Mouse (Mus musculus) right cerebral cortex, postnatal 14 days (tissue): ENCODE results near the gene Bcl2a1a.
"Not testable (repeated sequence)": the region's sequence is repeated elsewhere in the genome, so short reads cannot be mapped to it uniquely, and the experiment has no call there.

Experiments used
- DNase-seq: peaks from one replicate; pipeline ENCODE4 v3.0.0; 2022

Bcl2a1a gene

DNA sequence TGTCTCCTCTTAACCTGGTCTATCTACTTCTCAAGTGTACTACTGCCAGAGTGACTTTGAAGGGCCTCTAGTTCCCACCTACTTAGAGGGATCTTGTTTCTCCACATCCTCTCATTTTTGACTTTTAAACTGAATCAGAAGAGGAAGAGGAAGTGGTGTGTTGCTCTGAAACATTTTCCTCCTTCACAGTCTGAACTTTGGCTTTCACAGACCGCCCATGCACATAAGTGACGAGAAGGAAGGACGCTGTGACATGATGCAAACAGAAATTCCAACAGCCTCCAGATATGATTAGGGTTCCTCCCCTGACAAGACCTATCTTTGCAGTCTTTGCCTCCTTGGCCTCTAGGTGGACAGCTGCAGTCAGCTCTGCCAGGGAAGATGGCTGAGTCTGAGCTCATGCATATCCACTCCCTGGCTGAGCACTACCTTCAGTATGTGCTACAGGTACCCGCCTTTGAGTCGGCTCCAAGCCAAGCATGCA lies at the start of gene Bcl2a1a:
Gene Bcl2a1a, plus strand, starts transcription at position 231 of the 484 bp plus-strand sequence.
- not testable (repeated sequence) for DNase-seq

DNA sequence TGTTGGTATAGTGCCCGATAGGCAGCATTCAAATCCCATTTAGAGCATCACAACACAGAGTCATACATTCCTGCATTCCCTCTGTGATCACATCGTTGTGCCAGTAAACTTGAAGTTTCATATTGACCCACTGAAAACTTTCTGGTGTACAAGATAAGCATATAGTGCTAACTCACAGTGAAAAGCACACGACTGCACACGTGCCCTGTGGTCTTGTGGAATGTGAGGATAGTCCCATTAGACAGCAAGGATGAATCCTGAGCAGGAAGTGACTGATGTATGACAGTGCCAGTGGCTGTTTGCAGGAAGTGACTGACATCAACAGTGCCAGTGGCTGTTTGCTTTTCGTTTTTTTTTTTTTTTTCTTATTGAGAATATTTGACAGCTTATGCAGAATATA lies 40.1 kb upstream of the Bcl2a1a start:
- not testable (repeated sequence) for DNase-seq

DNA sequence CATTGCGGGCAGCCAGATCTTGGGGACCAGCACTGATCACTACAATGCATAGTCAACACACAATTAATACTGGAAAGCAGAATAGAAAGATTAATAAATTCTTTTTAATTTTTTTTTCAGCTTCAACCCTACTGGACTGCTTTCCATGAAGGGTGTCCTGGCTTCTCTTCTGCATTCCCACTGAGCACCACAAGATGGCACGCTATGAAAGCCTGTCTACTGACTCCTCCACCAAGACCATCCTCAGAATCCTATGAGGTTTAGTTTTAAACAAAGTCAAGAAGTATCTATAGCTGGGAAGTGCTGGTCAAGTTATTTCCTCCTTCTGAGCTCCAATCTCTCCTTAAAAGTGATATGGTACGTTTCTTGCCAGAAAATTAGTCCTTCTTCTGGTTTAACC lies 18.4 kb upstream of the Bcl2a1a start:
- DNase-seq, result peak; percentile 18

DNA sequence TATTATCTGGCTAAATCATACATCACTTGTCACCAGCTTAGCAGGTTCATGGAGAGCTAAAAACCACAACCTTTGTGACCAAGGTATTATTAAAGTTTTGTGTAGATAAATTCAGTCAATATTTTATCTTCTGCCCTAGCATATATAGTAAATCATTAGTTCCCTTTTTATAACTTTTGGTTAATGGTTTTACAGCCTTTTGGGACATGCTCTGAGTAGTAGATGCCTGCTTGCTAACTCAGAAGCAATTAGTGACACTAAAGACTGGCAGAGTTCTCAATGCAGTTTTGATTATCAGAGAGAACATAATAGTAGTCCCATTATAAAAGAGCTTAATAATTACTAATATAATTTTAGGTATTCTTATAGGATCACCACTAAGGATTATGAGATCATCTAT lies 5.2 kb upstream of the Bcl2a1a start:
- not testable (repeated sequence) for DNase-seq

DNA sequence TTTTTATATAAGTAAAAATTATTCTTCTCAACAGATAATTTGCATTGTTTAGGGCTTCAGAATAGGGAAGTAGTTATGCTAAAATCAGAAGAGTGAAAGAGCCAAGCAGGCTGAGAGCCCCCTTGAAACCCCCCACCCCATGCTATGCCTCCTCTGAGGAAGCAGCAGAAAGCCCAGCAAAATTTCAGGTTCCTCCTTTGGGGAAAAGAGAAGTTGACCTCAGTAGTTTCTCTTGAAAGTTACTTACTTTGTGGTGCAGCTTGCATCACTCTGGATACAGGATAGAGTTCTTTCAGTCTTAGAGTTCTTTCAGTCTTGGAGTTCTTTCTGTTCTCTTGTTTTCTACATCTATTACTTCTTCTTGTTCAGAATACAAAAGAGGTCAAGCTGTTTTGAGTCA lies 3.5 kb upstream of the Bcl2a1a start:
- DNase-seq, result not testable (repeated sequence)

DNA sequence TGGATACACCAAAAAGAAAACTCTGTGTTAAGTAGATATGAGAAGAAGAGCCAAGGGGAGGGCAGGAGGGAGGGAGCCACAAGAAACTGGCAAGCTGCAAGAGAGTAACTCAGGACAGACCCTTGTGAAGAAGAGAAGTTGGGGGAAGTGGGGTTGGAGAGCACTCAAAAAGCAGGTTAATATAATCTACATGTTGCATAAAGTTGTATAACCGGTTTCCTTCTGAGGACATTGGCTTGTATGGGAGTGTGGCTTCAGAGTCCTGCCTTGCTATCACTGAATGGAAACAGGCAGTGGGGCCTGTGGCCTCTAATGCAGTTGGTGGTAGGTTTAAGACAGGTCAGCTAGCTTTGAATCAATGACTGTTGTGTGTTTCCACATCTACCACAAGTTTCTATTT lies 1.5 kb upstream of the Bcl2a1a start:
- DNase-seq, result not testable (repeated sequence)

DNA sequence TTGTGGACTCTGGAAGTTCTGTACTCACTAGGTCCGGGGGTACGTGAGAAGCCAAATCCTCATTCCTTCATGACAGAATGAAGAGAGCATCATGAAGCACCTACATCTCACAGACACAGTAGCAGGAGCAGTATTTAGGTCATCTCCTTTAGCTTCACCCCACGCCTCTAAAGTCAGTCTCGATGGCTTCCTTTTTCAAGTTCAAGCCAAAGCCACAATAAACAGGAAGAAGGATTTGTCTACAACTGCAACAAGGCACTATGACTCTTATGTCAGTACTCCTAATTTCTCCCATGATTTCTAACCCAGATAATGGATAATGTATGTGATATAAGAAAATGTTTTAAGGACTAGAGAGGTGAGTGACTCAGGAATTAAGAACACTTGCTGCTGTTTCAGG lies 665 bp upstream of the Bcl2a1a start:
- DNase-seq, result not testable (repeated sequence)

DNA sequence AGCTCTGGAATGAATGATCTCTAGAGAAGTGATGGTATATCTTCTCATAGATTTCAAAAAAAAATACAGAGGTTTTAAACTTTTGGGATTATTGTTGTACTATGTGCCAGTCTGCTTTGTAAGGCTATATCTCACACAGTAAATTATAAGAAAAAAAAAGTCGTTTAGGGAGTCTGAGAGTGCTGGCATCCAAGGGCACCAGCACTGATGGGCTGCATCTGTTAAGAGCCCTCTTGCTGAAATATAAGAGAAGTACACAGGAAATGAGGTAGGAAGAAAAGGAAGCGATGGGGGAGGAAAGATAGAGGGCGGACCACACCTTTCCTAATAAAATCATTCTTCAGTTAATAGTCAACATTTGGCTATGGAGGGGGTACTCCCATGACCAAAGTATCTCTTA lies 2.2 kb downstream of the Bcl2a1a start:
- DNase-seq, result no peak

DNA sequence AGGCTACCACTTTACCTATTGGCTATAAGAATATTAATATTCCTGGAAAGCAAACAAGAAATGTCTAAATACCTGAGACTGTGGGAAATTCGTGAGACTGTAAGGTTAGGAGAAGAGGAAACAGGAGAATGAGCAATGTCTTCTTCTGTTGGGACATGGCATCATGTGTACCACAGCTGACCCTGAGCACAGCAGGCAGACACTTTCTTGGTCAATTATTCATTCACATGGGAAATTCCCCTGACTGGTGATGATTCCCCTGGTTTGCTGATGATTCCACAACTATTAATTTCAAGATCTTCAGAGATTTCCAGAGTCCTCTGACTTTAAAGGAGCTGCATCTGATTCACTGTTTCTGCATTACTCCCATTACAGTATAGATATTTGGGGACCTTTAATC lies 3.3 kb downstream of the Bcl2a1a start:
- DNase-seq, result not testable (repeated sequence)

DNA sequence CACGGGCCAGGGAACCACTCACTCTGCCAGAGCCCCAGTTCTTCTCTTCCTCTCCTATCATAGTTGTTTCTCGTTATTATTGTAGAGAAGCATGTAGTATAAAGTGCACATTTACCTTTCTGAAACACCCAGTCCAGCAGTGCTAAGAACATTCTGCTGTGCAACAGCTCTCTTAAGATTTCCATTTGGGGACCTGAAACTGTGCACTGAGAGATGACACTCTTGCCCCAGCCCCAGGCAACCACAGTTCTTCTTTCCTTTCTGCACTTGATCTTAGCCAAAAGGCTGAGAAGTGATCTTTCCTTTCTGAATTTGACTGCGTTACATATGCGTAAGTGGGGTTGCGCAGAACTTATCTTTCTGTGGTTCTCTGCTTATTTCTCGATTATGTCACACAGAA lies 9.8 kb downstream of the Bcl2a1a start:
- not testable (repeated sequence) for DNase-seq

DNA sequence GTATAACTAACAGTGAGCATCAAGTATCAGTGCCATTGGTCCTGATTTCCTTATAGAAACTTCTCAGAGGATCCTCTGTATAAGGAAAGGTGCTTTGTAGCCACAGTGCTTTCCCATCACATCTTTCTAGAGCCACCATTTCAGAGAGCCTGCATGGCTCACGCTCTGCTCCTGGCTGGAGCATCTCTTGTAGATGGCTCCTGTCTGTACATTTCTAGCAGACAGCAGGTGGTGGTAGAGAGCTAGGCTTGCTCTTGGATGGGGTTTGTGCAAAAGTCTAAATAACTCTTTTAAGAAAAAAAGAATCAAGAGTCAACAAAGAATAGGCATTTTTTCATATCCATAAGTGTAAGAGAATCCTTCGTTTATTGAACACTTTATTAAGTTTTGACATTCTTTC lies 12.8 kb downstream of the Bcl2a1a start:
- DNase-seq, result not testable (repeated sequence)

DNA sequence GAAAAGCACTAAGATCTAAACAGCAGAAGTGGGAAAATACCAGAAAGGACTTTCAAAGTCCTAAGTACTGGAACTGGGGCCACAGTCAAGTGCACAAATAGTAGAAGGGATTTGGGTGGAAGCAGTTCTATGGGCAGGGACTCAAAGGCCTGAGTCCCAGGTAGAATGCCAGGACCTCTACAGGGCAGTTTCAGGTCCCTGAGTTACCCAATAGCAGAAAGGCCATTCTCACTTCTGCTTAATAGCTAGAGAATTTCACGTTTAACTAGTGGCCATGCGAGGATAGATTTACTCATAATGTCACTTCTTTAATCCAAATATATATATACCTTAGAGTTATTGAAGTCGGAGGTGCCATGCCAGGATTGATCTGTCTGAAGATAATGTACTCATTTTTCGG lies 20.2 kb downstream of the Bcl2a1a start:
- DNase-seq, result not testable (repeated sequence)

DNA sequence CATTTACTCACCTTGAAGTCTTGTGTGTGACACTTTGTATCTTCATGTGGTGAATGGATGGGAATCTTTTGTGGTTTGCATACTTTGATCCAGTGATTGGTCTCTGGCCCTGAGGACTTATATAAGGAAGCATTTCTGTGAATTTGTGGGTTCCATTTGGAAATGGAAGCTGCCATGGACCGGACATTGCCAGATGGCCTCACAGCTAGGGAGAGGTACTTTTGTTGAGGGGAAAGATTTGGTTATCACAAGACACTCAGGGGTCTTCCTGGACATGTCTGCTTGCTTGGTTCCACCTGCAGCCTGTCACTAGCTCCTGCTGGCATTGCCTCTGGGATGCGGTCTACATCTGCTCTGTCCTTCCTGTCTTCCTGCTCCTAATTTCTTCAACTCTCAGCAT lies 23.1 kb downstream of the Bcl2a1a start:
- DNase-seq, result not testable (repeated sequence)

DNA sequence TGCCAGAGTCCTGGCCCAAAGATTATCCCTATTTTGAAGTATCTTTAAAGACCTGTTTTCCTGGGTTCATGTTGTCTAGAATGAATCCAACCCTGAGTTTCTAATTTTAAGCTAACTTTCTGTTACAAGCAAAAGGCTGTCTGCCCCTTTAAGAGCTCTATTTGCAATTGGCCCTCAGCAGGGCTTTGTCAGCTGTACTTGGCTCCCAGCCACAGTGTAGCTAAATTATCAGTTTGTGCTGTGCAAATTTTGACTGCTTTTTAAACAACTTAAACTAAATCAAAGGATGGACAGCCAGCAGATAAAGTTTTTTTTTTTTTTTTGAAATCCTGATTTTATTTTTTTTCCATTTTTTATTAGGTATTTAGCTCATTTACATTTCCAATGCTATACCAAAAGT lies 44.8 kb downstream of the Bcl2a1a start:
- not testable (repeated sequence) for DNase-seq
